Mouse (Mus musculus): ENCODE results near the gene Gm21974. TPM values are rescaled to one million over a fixed set of nuclear protein-coding genes. Genes with fewer than 3 reads are reported as not detected.
"Not testable (repeated sequence)": the region's sequence is repeated elsewhere in the genome, so short reads cannot be mapped to it uniquely, and the experiment has no call there.

The Gm21974 gene
- total and polyA plus RNA-seq, 3 experiments, result not detected

- no peak for TF ChIP-seq MAFK (IDR thresholded peaks at IDR 0.05; ENCODE audit: borderline replicate concordance, low read depth, low read length)
- TF ChIP-seq SIN3A (IDR thresholded peaks at IDR 0.05; ENCODE audit: low read length), result peak; percentile 99
- TF ChIP-seq POLR2A (IDR thresholded peaks at IDR 0.05; ENCODE audit: control insufficient read depth in 1 of 2, insufficient read depth in 1 of 2, low read depth in 1 of 2, low read length in 2 of 2, poor library complexity in 1 of 2), result peak; percentile 59 to 72; a peak in 3 of 4 replicates
Measured at GRCm38 (mm10) chr7:127895442-127895841, at the start of gene Gm21974, which contains the start of gene Vkorc1 (continued).

- Histone ChIP-seq H3K9me3 (replicated peaks; ENCODE audit: insufficient read depth, low read length) (no peaks in the 10 kb centered on the region), H3K79me2 (ENCODE audit: control insufficient read depth, insufficient read depth, low read length, poor library complexity) (no peaks in the 10 kb centered on the region), H3K9ac (ENCODE audit: control insufficient read depth, low read depth, low read length, poor library complexity, severe bottlenecking) (no peak overlapping the region), H3K4me3 (ENCODE audit: control insufficient read depth in 1 of 2, insufficient read depth in 1 of 2, low read depth in 2 of 2, low read length in 2 of 2) (no peak overlapping the region), H3K27ac (ENCODE audit: control insufficient read depth, low read depth, low read length) (no peak overlapping the region), H3K4me1 (ENCODE audit: control insufficient read depth in 1 of 2, insufficient read depth in 2 of 2, low read length in 2 of 2) (no peaks in the 10 kb centered on the region), H3K36me3 (ENCODE audit: control insufficient read depth in 1 of 2, insufficient read depth in 2 of 2, low read length in 2 of 2) (no peaks in the 10 kb centered on the region), H3K27me3 (ENCODE audit: control insufficient read depth in 1 of 2, insufficient read depth in 2 of 2, low read length in 2 of 2) (peaks cover 6 to 11% of the 10 kb centered on the region in 2 experiments)
- TF ChIP-seq TAL1 (IDR thresholded peaks at IDR 0.05; ENCODE audit: low read length), result no peak
- no peak for TF ChIP-seq ETS1 (IDR thresholded peaks at IDR 0.05; ENCODE audit: low read depth, low read length)
- DNase-seq (ENCODE audit: low read depth, low spot score), result no peak
Measured at GRCm38 (mm10) chr7:127944614-127945013, 49.4 kb upstream of the Gm21974 start.

GRCm38 (mm10) chr7:127942097-127942496 is 46.8 kb upstream of the Gm21974 start:
- H3K79me2 ChIP-seq (ENCODE audit: control insufficient read depth, insufficient read depth, low read length, poor library complexity); H3K4me3 ChIP-seq (ENCODE audit: control insufficient read depth in 1 of 2, insufficient read depth in 1 of 2, low read depth in 2 of 2, low read length in 2 of 2); H3K36me3 ChIP-seq (ENCODE audit: control insufficient read depth in 1 of 2, insufficient read depth in 2 of 2, low read length in 2 of 2); H3K4me1 ChIP-seq (ENCODE audit: control insufficient read depth in 1 of 2, insufficient read depth in 2 of 2, low read length in 2 of 2); H3K9ac ChIP-seq (ENCODE audit: control insufficient read depth, low read depth, low read length, poor library complexity, severe bottlenecking); H3K9me3 ChIP-seq (replicated peaks; ENCODE audit: insufficient read depth, low read length); H3K27ac ChIP-seq (ENCODE audit: control insufficient read depth, low read depth, low read length); H3K27me3 ChIP-seq (ENCODE audit: control insufficient read depth in 1 of 2, insufficient read depth in 2 of 2, low read length in 2 of 2): not testable (repeated sequence)
- DNase-seq (ENCODE audit: low read depth, low spot score), result peak; percentile 59
- TF ChIP-seq ZNF384 (IDR thresholded peaks at IDR 0.05; ENCODE audit: low read depth, low read length), result peak; percentile 92
- peak in 1 of 3 experiments; percentile 34; a peak in 2 of 6 replicates for TF ChIP-seq CTCF (IDR thresholded peaks at IDR 0.05 in 2 of 3, conservative IDR thresholded peaks at IDR 0.05 in 1 of 3; ENCODE audit: control insufficient read depth in 1 of 3, insufficient read depth in 1 of 3, low read depth in 2 of 3, low read length in 3 of 3, poor library complexity in 1 of 3, severe bottlenecking in 1 of 3)
- peak; percentile 23; the same call in 1 of the 2 replicates for TF ChIP-seq SMC3 (IDR thresholded peaks at IDR 0.05; ENCODE audit: low read depth, low read length)
- TF ChIP-seq MYC (IDR thresholded peaks at IDR 0.05; ENCODE audit: low read depth, low read length), result peak; percentile 64; the same call in 1 of the 2 replicates
- TF ChIP-seq RAD21 (IDR thresholded peaks at IDR 0.05; ENCODE audit: low read depth, low read length), result peak; percentile 39

GRCm38 (mm10) chr7:127936216-127936884 is 41.1 kb upstream of the Gm21974 start:
- Histone ChIP-seq H3K27me3 (ENCODE audit: control insufficient read depth in 1 of 2, insufficient read depth in 2 of 2, low read length in 2 of 2) (no peaks in the 10 kb centered on the region), H3K9ac (ENCODE audit: control insufficient read depth, low read depth, low read length, poor library complexity, severe bottlenecking) (peak overlapping the region; percentile 92), H3K4me3 (ENCODE audit: control insufficient read depth in 1 of 2, insufficient read depth in 1 of 2, low read depth in 2 of 2, low read length in 2 of 2) (peak overlapping the region; percentile 79 to 89), H3K36me3 (ENCODE audit: control insufficient read depth in 1 of 2, insufficient read depth in 2 of 2, low read length in 2 of 2) (peaks cover 0 to 10% of the 10 kb centered on the region in 2 experiments; a peak in 2 of 4 replicates), H3K9me3 (replicated peaks; ENCODE audit: insufficient read depth, low read length) (no peaks in the 10 kb centered on the region), H3K27ac (ENCODE audit: control insufficient read depth, low read depth, low read length) (no peak overlapping the region), H3K79me2 (ENCODE audit: control insufficient read depth, insufficient read depth, low read length, poor library complexity) (peaks cover 1% of the 10 kb centered on the region; the same call in 1 of the 2 replicates), H3K4me1 (ENCODE audit: control insufficient read depth in 1 of 2, insufficient read depth in 2 of 2, low read length in 2 of 2) (peaks cover 2 to 7% of the 10 kb centered on the region in 2 experiments; a peak in 3 of 4 replicates)
- TF ChIP-seq MXI1 (IDR thresholded peaks at IDR 0.05; ENCODE audit: low read depth, low read length), result no peak
- TF ChIP-seq RAD21 (IDR thresholded peaks at IDR 0.05; ENCODE audit: low read depth, low read length), result no peak
- TF ChIP-seq GABPA (IDR thresholded peaks at IDR 0.05; ENCODE audit: low read depth, low read length), result no peak
- no peak for TF ChIP-seq EP300 (IDR thresholded peaks at IDR 0.05; ENCODE audit: low read depth in 1 of 2, low read length in 2 of 2)
- TF ChIP-seq USF1 (IDR thresholded peaks at IDR 0.05; ENCODE audit: low read depth, low read length), result no peak
- TF ChIP-seq ZC3H11A (IDR thresholded peaks at IDR 0.05; ENCODE audit: low read depth, low read length), result no peak
- TF ChIP-seq BHLHE40 (IDR thresholded peaks at IDR 0.05; ENCODE audit: borderline replicate concordance, low read depth, low read length), result no peak
- no peak for TF ChIP-seq MYC (IDR thresholded peaks at IDR 0.05; ENCODE audit: low read depth, low read length)
- TF ChIP-seq CHD1 (IDR thresholded peaks at IDR 0.05; ENCODE audit: low read depth, low read length), result no peak
- no peak for TF ChIP-seq POLR2A (IDR thresholded peaks at IDR 0.05; ENCODE audit: control insufficient read depth in 1 of 2, insufficient read depth in 1 of 2, low read depth in 1 of 2, low read length in 2 of 2, poor library complexity in 1 of 2)
- TF ChIP-seq NRF1 (IDR thresholded peaks at IDR 0.05; ENCODE audit: insufficient read depth, low read depth, low read length, poor library complexity, severe bottlenecking), result no peak
- no peak for TF ChIP-seq SMC3 (IDR thresholded peaks at IDR 0.05; ENCODE audit: low read depth, low read length)
- no peak for DNase-seq (ENCODE audit: low read depth, low spot score)

Data from MEL (cell line).